Mouse (Mus musculus) retina, embryonic 14.5 days (tissue): Measurements from ENCODE around the gene Acer3.

Source experiments
- DNase-seq: peaks from one replicate; pipeline ENCODE4 v3.0.0-alpha.2; 2015; ENCODE audit warnings: low spot score

Gene Acer3

DNA sequence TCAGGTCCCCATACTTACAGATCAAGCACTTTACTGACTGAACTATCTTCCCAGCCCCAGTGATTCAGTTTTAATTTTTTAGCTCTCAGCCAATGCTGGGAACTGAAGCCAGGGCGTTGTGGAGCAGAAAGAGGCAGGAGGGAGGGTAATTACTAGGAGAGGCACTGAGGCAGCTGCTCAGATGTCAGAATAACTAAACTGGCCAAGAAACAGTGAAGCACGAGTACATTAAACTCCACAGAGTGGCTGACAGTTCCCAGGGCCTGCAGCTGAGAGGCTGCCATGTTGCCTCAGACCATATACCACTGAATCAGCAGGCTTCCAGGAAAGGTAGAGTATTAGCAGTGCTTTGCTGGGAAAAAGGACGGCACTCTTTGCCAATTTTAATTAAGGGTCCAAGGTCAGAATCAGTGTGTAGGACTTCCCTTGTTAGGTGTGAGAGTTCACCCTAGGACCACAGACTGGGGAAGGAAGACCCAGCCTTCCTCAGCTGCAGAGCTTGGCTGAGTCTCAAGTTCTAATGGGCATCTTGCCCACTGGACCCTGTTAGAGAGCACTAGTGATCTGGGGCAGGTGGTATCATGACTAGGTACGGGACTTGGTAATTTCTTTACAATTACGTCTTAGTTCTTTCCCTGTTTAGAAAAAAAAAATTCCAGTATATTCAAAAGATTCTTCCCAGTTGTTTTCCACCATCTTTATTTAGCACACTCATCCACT is 11.8 kb upstream of the Acer3 start:
- no peak for DNase-seq

DNA sequence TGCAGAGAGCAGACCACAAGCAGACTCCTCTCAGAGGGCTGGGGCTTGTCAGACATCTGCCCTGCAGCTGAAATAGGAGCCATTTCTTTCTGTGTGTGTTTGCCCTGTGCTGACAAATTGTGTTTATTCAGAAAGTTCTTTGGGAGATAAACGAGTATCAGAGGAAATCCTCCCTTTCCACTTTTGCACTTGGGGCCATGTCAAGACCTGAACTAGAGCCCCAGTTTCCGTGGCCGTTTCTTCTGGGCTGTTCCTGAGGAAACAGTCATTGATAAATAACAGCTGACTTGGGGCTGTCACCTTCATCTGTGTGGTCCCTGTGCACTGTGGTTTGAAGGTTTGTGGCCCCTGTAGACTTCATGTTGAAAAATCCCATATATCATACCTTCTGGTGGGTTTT is 10.9 kb upstream of the Acer3 start:
- DNase-seq = no peak

DNA sequence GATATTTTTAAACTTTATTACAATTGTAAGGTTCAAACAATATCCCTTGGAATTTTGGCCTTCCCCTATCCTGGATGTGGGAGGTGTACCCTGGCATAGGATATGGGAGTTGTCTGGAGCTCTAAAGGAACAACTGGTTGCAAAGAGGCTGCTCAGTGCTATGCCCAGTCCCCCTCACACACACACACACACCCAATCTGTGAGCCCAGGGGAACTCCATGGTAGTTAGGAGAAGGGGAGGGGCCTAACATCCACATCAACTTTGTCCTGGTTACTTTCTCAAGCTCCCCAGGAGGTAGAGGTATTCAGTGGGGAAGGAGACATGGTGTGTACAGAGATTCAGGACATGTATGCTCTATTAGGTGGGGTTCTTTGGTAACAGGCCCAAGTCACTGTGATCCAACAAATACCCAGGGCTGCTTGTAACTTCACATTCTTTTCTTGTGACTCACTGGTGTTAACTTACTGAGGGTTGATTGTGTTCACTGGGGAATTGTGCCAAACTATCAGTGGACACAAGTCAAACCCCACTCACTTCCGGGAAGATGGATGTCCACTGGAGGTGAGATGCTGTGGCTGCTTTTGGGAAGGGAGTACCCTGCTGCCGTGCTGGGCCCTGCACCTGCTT is 9.5 kb upstream of the Acer3 start:
- DNase-seq = no peak

DNA sequence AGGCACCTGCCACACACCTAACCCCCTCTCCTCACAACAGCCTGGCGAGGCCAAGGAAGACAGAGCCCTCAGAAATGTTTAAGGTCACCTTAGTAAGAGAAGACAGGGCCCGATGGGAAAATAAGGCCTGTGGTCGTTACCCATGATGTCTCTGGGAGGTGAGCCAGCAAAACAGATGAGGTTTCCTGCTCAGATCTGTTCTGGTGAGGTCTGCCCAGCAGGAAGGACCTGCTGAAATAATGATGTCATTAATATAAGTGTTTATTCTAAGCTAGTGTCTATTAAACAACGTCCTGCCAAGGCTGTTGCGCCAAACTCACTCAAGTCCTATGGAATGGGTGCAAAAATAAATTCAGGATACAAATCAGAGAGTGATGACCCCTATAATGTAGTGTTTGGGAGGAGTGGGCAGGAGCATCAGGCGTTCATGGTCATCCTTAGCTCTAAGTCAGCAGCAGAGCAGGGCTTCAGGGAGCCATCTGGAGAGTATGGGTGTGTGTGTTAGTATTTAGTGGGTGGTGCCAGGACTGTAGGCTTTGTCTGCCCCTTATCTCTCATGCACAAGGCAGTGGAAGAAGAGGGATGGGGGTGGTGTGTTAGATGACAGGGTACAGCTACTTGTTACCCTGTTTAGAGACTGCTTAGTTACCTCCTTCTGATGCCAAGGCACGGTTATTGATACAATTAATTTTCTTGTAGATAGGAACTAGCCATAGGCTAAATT is 8.8 kb upstream of the Acer3 start:
- DNase-seq = no peak

DNA sequence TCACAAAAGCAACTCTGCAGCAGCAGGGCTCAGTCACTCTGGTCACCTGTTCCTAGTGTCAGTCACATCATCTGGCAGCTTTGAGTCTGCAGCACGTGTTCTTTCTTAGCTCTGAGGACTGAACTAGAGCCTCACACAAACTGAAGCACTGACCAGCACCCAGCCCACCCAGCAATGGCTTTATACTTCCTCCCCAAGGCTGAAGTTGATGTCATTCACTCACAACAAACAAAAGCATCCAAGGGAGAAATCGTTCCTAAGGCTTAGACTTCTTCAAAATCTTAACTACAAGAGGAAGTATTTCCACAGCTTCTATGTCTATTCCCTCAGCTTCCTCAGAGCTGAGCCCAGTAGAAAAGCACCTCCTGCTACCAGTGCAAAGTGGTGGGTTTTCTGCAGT is 7.3 kb upstream of the Acer3 start:
- no peak for DNase-seq

DNA sequence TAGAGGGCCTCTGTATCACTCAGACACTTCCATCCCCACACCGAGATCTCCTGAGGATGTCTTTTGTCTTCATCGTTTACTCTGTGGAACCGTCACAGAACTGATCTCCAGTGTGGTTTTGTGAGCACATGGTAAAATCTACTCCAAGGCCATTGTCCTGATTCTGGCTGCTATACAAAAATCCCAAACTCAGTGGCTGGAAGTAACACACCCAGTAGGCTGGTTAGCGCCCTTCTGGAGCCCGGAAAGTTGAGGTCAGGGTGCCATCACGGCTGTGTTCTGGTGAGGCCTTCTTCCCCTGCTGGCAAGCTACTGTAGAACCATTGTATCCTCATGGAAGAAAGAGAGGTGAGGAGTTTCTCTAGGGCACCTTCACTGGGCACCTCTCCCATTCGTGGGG is 5.0 kb upstream of the Acer3 start:
- no peak for DNase-seq

DNA sequence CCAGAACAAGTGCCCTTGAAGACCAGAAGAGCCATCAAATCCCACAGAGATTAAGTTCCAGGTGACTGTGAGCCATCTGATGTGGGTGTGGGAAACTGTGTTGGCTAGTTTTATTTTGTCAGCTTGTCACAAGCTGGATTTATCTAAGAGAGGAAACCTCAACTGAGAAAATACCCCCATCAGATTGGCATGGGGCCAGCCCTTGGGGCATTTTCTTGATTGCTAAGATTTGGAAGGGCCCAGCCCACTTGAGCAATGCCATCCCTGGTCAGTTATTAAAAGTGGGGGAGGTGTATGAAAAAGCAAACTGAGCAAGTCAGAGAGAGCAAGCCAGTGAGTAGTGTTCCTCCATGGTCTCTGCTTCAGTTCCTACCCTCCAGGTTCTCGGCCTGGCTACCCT is 3.2 kb upstream of the Acer3 start:
- DNase-seq = no peak

DNA sequence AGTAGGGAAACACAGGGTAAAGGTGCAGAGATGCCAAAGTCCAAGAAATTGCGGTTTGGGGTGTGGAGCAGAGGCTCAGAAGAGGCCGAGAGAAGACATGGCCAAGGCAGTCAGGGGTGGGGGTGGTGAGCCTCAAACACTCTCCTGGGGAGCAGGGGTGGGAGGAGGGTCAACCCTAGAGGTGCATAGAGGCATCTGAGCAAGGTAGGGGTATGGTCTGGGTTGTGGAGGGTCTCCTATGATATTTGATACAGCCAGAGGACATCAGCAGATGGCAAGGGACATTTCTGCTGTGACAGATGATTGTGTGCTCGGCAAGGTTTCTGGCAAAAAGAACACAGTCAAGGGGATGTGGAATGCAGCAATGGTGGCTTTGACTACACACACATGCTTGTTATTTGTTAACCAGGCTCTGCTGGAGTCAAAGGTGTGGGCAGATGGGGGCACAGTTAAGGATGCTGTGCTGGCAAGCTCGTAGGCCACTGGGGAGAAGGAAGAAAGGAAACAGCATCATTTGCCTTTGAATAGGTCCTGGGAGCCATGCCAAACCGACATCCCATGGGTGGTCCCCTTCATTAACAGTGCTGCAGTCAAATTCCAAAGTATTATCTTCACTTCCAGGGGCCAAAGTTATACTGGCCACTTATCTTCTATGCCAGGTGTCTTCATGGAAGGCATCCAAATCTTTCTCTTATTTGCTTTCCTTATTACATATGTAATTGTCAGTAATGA is 2.4 kb upstream of the Acer3 start:
- no peak for DNase-seq

DNA sequence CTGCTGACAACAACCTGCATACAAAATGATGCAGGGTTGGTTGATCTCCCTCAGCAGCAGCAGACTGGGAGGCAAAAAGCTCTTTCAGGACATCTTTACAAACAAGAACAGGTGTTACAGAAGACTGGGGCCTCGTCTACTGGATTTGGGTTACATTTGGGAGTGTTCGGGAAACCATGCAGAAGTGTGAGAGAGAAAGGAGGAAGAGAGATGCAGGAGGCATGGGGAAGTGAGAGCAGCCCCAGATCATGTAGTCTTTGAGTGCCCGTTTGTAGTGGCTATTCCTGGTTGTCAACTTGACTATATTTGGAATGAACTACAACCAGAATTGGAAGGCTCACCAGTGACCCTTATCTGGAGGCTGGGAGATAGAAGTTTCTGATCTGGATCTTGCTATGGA is 1.4 kb upstream of the Acer3 start:
- no peak for DNase-seq

DNA sequence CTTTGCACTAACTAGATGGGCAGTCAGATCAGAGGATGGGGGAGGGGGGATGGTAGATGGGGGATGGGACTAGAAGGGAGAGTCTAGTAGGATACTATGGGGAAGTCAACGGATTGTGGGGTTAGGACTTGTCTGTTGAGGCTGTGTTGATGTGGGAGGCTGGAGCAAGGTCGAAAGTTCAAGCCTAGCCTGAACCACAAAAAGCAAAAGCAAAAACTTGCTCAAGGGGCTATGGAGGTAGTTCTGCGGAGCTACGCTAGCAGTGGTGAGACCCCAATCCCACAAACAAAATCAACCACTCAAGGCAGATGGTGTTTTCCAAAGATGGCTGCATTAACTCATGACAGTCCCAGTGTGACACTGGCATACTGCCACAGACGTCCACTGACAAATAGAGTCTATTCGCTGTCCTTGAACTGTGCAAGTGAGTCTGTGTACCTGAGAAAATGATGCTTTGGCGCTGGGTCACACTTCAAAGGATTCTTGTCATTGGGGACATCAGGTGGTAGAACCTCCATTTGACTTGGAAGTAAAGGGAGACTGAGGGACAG is 927 bp downstream of the Acer3 start:
- no peak for DNase-seq

DNA sequence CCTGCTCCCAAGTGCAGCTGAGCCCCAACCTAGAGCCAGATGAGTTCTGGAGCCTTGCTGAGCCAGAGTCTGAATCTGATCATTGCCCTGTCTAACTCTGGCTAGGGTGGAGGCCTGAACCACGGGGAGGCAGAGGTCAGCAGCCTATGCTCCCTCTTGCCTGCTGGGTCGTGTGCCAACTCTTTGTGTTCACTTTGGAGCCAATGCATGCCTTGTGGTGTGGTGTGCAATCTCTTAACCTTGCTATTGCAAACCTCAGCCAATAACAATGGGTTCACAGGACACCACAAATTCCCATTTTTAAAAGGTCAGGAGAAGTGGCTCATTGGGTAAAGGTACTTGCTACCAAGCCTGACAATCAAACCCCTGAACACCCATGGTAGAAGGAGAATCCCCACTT is 4.4 kb downstream of the Acer3 start:
- no peak for DNase-seq

DNA sequence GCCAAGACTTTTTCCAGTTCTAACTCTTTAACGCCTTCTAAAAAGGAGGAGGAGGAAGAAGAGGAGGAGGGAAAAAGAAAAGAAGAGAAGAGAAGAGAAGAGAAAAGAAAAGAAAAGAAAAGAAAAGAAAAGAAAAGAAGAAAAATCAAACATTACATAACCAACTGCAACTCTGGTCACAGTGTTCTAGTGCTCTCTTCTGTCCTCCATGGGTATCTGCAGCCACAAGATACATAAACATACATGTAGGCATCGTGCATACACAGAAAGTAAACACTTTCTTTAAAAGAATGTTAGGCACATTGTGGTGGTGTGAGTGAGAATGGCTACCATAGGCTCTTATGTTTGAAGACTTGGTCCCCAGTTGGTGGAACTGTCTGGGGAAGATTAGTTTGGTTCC is 5.9 kb downstream of the Acer3 start:
- DNase-seq = no peak

DNA sequence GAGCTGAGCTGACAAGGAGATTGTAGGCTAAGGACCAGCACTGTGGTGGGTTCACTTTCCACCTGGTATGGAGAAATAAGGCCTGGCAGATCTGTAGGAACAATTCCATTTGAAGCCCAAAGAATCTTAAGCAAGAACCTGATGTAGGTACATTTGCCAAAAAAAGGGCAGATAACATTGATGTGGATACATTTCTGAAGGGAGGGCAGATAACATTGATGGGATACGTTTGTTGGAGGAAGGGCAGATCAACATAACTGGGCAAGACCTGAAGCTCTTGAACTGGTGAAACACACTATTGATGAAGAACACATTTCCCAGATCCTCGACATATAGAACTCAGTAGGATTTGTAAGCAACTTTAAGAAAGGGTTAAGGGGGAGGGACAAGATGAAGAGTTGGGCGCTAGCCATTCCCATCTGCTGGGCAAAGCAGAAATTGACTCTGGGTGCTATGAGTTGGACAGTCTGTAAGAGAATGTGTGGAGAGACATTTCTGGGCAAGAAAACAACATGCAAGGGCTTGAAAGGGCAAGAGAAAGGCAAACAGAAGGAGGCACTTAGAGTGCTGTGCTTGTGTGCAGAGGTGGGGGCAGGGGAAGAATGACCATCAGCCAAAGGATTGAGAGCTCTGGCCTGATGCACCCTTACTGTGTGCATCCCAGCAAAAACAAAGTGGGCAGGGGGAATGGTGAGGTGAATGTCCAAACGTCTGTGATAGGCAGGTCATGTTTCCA is 8.7 kb downstream of the Acer3 start:
- DNase-seq = no peak

DNA sequence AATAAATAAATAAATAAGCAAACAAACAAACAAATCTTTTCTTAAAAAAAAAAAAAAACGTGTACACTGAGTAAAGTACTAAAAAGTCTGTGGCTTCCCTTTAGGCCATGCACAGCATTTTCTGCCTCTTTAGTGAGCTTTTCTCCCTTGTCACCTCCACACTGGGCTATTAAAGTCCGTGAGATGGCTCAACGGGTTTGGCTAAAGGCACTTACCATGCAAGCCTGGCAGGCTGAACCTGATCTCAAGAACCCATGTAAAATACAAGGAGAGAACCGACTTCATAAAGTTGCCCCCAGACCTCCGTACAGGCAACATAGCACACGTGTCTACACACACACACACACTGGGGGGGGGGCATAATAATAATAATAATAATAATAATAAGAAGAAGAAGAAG is 10.7 kb downstream of the Acer3 start:
- no peak for DNase-seq

DNA sequence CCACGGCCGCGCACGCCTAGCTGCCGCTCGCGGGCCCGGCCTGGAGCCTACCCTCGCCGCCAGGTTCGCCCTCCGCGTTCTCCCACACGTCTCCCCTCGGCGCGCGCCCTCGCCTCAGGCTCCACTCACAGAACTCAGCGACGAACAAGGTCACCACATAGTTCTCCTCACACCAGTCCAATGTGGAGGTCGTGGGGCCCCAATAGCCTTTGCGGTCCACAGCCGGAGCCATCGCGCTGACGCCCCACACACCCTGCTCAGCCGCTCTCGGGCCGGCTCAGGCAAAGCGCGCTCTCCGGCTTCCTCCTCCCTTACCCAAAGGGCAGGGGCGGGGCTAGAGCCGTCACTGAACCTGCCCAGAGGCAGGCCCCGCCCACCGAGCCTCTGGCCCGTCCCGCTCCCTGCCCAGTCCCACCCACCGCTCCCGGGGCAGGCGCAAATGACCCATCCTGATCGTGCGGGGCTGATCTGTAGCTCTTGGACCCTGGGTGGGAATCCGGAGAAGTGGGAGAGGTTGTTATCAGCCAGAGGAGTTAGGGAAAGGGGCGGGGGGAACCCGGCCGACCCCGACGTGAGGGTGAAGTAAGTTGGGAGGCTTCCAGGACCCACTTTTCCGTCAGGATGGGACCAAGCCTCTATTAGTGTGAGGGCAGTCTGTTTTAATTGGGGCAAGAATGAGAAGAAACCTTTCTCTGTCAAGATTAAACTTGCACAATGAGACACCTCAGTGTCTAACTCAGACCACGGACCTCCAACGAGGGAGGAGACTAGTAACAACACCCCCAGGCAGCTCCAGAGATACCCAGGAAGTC is 11.6 kb downstream of the Acer3 start:
- DNase-seq = peak; percentile 97

DNA sequence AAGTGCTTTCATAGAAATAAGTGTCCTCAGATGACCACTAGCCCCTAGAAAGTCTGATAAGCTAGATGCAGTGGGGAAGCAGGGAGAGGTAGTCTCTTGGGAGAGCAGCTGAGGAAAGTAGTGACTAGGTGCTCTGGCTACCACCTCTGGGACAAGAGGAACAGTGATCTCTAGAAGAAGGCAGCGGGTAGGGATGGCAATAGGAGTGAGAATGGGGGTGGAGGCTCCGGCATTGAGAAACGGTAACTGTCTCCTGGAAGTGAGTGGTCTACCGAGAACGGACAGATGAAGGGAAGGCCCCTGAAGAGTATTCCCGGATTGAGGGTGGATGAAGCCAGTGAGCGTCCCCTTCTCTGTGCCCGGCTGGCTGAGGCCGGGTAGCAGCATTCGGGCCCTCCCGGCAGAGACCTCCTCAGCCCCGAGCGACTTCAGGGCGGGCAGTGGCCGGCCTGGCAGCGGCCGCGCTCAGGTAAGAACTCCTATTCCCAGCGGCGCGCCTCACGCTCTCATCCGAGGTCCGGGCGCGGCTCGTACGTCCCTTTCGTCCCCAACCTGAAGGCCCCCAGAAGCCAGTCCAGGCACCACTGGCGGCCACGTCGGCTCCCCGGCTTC is 12.3 kb downstream of the Acer3 start:
- no peak for DNase-seq

DNA sequence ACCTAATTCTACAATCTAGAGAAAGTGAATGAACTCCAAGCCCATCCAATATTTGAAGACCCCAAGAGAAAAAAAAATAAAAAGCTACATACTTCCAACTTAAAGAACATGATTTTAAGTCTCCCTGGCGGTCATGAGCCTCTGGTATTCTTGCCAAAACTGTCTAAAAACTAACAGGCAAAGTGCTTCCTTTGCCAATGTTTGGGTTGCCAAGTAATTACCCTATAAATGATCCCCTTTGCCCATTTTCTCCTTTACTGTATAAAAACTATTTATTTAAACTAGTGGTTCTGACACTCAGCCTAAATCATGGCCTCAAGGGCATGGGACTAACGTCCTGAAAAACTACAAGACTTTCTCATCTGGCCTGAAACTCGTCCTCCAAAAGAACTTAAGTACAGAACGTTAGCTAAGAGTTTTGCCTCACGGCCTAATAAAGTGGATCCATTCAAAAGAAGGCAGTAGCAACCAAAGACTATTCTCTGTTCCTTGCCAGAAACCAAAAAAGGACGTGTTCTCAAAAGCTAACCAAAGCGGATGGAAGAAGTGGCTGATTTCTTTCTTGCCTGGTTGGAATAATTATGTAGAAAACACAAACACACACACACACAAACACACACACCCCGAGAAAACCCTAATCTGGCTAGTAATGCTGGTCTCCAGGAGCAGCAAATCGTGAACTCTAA is 12.9 kb downstream of the Acer3 start:
- no peak for DNase-seq

DNA sequence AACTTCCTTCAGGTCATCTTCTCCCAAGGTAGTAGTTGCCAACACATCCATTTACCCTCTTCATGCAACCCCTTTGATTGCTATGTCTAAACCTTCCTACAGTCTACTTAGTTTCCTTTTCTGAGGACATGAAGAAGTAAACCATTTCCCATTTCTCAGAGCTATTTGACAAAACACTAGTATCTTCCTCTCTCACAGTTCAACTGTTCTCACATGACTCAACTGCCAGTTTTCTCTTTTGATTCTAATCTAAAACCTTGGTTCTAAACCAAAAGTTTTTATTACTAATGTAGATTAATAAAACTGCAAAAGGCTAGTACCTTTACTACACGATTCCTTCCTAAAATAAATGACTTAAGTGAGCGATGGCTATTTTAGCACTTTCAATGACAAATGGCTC is 13.6 kb downstream of the Acer3 start:
- no peak for DNase-seq

DNA sequence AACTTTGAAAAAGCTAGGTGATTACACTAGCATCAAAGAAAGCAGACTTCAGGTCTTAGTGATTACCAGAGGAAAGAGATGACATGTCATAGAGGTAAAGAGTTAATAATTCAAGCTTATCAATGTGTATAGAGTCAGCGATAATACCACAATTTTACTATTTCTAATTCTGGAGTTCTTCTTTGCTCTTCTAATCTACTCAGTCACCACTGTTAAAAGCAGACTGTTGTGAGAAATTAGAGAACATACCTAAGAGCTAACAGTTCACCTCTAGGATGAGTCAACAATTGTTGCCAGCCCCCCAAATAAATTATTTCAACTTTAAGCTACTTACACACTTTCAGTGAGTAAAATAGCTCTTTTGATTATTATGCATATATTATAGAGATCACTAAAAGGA is 28.1 kb downstream of the Acer3 start:
- DNase-seq = no peak

DNA sequence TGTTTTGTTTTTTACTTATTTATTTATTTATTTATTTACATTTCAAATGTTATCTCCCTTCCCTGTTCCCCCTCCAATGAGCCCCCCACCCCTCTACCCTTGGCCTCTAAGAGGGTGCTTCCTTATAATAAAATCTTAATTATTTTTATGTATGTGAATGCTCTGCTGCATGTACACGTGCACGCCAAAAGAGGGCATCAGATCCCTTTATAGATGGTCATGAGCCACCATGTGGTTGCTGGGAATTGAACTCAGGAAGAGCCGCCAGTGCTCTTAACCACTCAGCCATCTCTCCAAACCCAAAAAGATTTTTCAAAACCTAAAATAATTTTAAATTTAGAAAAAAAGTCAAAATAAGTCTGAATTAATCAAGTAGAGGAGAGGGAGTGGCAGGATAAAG is 31.4 kb downstream of the Acer3 start:
- DNase-seq = no peak
